Mouse (Mus musculus): ENCODE results near the gene Tom1l1. TPM values are rescaled to one million over a fixed set of nuclear protein-coding genes. Genes with fewer than 3 reads are reported as not detected.

Tom1l1 gene
- total RNA-seq (2012; rRNA removed) = 25.4 and 34.7 TPM in 2 replicates
- 10 to 100 TPM in 1 of 2 experiments, not detected in 1; 41.3 TPM for polyA plus RNA-seq (2012; ENCODE audit: insufficient read depth in 1 of 2, insufficient read length in 2 of 2, low read depth in 1 of 2, low replicate concordance in 2 of 2, missing spikeins in 1 of 2)

DNA sequence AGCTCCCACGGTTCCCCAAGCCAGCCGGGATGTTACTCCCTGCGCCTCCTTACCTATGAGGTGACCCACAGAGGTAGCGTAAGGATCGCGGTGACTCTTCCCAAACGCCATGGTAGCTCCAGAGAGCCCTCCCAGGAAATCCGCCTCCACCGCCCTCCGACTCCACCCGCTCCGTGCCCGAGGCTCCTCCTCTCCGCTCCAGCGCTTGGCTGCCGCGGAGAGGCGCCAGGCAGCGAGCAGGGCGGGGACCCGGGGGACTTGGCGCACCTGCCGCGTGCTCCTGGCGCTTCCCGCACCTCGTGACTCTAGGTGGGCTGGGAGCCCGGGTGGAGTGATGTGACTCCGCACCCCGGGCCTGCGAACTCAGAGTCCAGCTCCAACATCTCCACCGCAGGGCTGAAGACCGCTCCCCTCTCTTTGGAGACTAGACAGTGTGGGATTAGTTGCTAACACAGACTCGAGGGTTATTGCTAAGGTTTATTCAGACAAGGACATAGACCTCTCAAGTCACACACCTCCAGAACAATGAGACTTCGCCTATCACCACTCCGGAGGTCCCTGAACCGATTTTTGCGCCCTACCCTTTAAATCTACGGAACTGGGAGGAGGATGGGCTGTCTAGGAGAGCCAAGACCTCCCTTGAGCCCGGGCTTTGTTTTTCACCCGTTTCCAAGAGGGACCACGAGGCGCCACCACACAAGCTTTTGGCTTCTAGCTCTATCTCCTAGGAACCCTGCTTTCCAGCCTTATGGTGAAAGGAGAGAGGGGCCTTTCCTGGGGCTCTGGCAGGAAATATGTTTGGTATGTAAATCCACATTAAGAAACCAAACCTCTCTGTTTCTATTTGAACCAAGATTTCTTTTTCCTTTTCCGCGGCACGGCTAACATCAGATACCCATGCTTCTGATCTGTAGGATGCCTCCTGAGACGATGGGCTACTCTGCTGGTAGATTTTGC, at the start of gene Tom1l1:
TSS of gene Tom1l1 (minus strand) at position 907 of the 957 bp plus-strand sequence.
- H3K4me1 ChIP-seq (ENCODE audit: control insufficient read depth in 1 of 2, insufficient read depth in 2 of 2, low read length in 2 of 2) = peaks cover 9 to 25% of the 10 kb centered on the region in 2 experiments
- TF ChIP-seq MAX (IDR thresholded peaks at IDR 0.05; ENCODE audit: low read length) (peak; percentile 75), BHLHE40 (IDR thresholded peaks at IDR 0.05; ENCODE audit: borderline replicate concordance, low read depth, low read length) (no peak; the same call in 1 of the 2 replicates), HCFC1 (IDR thresholded peaks at IDR 0.05; ENCODE audit: low read depth, low read length) (peak; percentile 52), MEF2A (IDR thresholded peaks at IDR 0.05; ENCODE audit: extremely low read depth, insufficient replicate concordance, low read depth, low read length, poor library complexity, severe bottlenecking) (peak; percentile 12; the same call in 1 of the 2 replicates), E2F4 (IDR thresholded peaks at IDR 0.05; ENCODE audit: borderline replicate concordance, low read depth, low read length) (no peak), TCF12 (IDR thresholded peaks at IDR 0.05; ENCODE audit: low read depth, low read length) (peak; percentile 56), CHD1 (IDR thresholded peaks at IDR 0.05; ENCODE audit: low read depth, low read length) (no peak), JUND (IDR thresholded peaks at IDR 0.05; ENCODE audit: low read depth, low read length) (no peak), TBP (IDR thresholded peaks at IDR 0.05; ENCODE audit: low read depth, low read length) (peak; percentile 36; the same call in 1 of the 2 replicates), POLR2A (IDR thresholded peaks at IDR 0.05; ENCODE audit: control insufficient read depth in 1 of 2, insufficient read depth in 1 of 2, low read depth in 1 of 2, low read length in 2 of 2, poor library complexity in 1 of 2) (peak; percentile 38 to 70; a peak in 2 of 4 replicates), MYC (IDR thresholded peaks at IDR 0.05; ENCODE audit: low read depth, low read length) (no peak), ZNF384 (IDR thresholded peaks at IDR 0.05; ENCODE audit: low read depth, low read length) (no peak), ETS1 (IDR thresholded peaks at IDR 0.05; ENCODE audit: low read depth, low read length) (0 out of 2 replicates have a peak, but pooled peaks have one; percentile 15), SMC3 (IDR thresholded peaks at IDR 0.05; ENCODE audit: low read depth, low read length) (no peak), MXI1 (IDR thresholded peaks at IDR 0.05; ENCODE audit: low read depth, low read length) (no peak; the same call in 1 of the 2 replicates), SIN3A (IDR thresholded peaks at IDR 0.05; ENCODE audit: low read length) (no peak; the same call in 1 of the 2 replicates), NRF1 (IDR thresholded peaks at IDR 0.05; ENCODE audit: insufficient read depth, low read depth, low read length, poor library complexity, severe bottlenecking) (no peak; the same call in 1 of the 2 replicates), MAZ (IDR thresholded peaks at IDR 0.05; ENCODE audit: low read depth, low read length) (no peak; the same call in 1 of the 2 replicates), CTCF (IDR thresholded peaks at IDR 0.05 in 2 of 3, conservative IDR thresholded peaks at IDR 0.05 in 1 of 3; ENCODE audit: control insufficient read depth in 1 of 3, insufficient read depth in 1 of 3, low read depth in 2 of 3, low read length in 3 of 3, poor library complexity in 1 of 3, severe bottlenecking in 1 of 3) (no peak), CHD2 (IDR thresholded peaks at IDR 0.05; ENCODE audit: low read length) (no peak), ELF1 (IDR thresholded peaks at IDR 0.05; ENCODE audit: low read depth, low read length) (peak; percentile 53), POLR2AphosphoS5 (IDR thresholded peaks at IDR 0.05; ENCODE audit: borderline replicate concordance, low read depth, low read length) (no peak), USF1 (IDR thresholded peaks at IDR 0.05; ENCODE audit: low read depth, low read length) (peak; percentile 77), KAT2A (conservative IDR thresholded peaks at IDR 0.05; ENCODE audit: low read depth, low read length) (no peak; the same call in 1 of the 2 replicates), RCOR1 (IDR thresholded peaks at IDR 0.05; ENCODE audit: low read depth, low read length) (0 out of 2 replicates have a peak, but pooled peaks have one; percentile 25), RAD21 (IDR thresholded peaks at IDR 0.05; ENCODE audit: low read depth, low read length) (no peak), ZC3H11A (IDR thresholded peaks at IDR 0.05; ENCODE audit: low read depth, low read length) (no peak), NELFE (IDR thresholded peaks at IDR 0.05; ENCODE audit: low read depth, low read length) (peak; percentile 61; the same call in 1 of the 2 replicates), UBTF (IDR thresholded peaks at IDR 0.05; ENCODE audit: borderline replicate concordance, insufficient read depth, low read depth, low read length) (0 out of 2 replicates have a peak, but pooled peaks have one; percentile 62)
- no peaks in the 10 kb centered on the region for H3K27me3 ChIP-seq (ENCODE audit: control insufficient read depth in 1 of 2, insufficient read depth in 2 of 2, low read length in 2 of 2)
- H3K4me3 ChIP-seq (ENCODE audit: control insufficient read depth in 1 of 2, insufficient read depth in 1 of 2, low read depth in 2 of 2, low read length in 2 of 2) = peak within 1 kb of the TSS; percentile 89 to 99
- peaks cover 0 to 20% of the 10 kb centered on the region in 2 experiments; a peak in 3 of 4 replicates for H3K36me3 ChIP-seq (ENCODE audit: control insufficient read depth in 1 of 2, insufficient read depth in 2 of 2, low read length in 2 of 2)
- H3K9me3 ChIP-seq (replicated peaks; ENCODE audit: insufficient read depth, low read length) = no peaks in the 10 kb centered on the region
- H3K27ac ChIP-seq (ENCODE audit: control insufficient read depth, low read depth, low read length) = 0 out of 2 replicates have a peak within 1 kb of the TSS, but pooled peaks have one; percentile 2
- peak; percentile 85 for DNase-seq (ENCODE audit: low read depth, low spot score)
- peaks cover 5% of the 10 kb centered on the region for H3K79me2 ChIP-seq (ENCODE audit: control insufficient read depth, insufficient read depth, low read length, poor library complexity)
- H3K9ac ChIP-seq (ENCODE audit: control insufficient read depth, low read depth, low read length, poor library complexity, severe bottlenecking) = peak within 1 kb of the TSS; percentile 76
